Mouse (Mus musculus): ENCODE data around the gene Azi2. TPM values are rescaled to one million over a fixed set of nuclear protein-coding genes. Genes with fewer than 3 reads are reported as not detected.

The Azi2 gene
- polyA plus RNA-seq, 1 experiment from 2014 or later, result 71.0 TPM

GRCm38 (mm10) chr9:118059101-118059500 is 18.8 kb downstream of the Azi2 start:
- no peak for ATAC-seq (ENCODE audit: insufficient number of reproducible peaks, low FRiP score, low TSS enrichment, low read depth)
- no peak overlapping the region for H3K27ac ChIP-seq (replicated peaks; ENCODE audit: low read depth, low read length)
- H3K27me3 ChIP-seq (ENCODE audit: control insufficient read depth, insufficient read depth, low read length), result no peaks in the 10 kb centered on the region
- no peak for DNase-seq (ENCODE audit: low spot score)
- no peak overlapping the region for H3K9ac ChIP-seq (ENCODE audit: low read length)
- no peaks in the 10 kb centered on the region for H3K9me3 ChIP-seq (ENCODE audit: control insufficient read depth, low read length)
- WGBS, result 84% methylated on average over 3 of the region's 3 CpGs
- no peaks in the 10 kb centered on the region; the same call in none of the 2 replicates for H3K36me3 ChIP-seq (ENCODE audit: control insufficient read depth, insufficient read depth, low read length)
- no peak overlapping the region for H3K4me3 ChIP-seq (ENCODE audit: low read depth, low read length)
- no peaks in the 10 kb centered on the region for H3K4me1 ChIP-seq (ENCODE audit: control insufficient read depth, insufficient read depth, low read length)
- no peak overlapping the region for H3K4me2 ChIP-seq (ENCODE audit: low read depth, severe bottlenecking)

- H3K27me3 ChIP-seq (ENCODE audit: control insufficient read depth, insufficient read depth, low read length), result no peaks in the 10 kb centered on the region
- no peak overlapping the region for H3K4me2 ChIP-seq (ENCODE audit: low read depth, severe bottlenecking)
- WGBS, result 87% methylated on average over 6 of the region's 6 CpGs
- no peak for DNase-seq (ENCODE audit: low spot score)
- H3K9ac ChIP-seq (ENCODE audit: low read length), result no peak overlapping the region
- no peak overlapping the region for H3K27ac ChIP-seq (replicated peaks; ENCODE audit: low read depth, low read length)
- 0 out of 2 replicates have a peak, but pooled peaks cover 2% of the 10 kb centered on the region for H3K36me3 ChIP-seq (ENCODE audit: control insufficient read depth, insufficient read depth, low read length)
- no peak for ATAC-seq (ENCODE audit: insufficient number of reproducible peaks, low FRiP score, low TSS enrichment, low read depth)
- H3K4me1 ChIP-seq (ENCODE audit: control insufficient read depth, insufficient read depth, low read length), result no peaks in the 10 kb centered on the region
- H3K9me3 ChIP-seq (ENCODE audit: control insufficient read depth, low read length), result no peaks in the 10 kb centered on the region
- no peak overlapping the region for H3K4me3 ChIP-seq (ENCODE audit: low read depth, low read length)
Measured at GRCm38 (mm10) chr9:118070442-118070841, 30.1 kb downstream of the Azi2 start.

GRCm38 (mm10) chr9:118071337-118071736 is 31.0 kb downstream of the Azi2 start:
- Histone ChIP-seq H3K9ac (ENCODE audit: low read length) (no peak overlapping the region), H3K9me3 (ENCODE audit: control insufficient read depth, low read length) (no peaks in the 10 kb centered on the region), H3K4me1 (ENCODE audit: control insufficient read depth, insufficient read depth, low read length) (no peaks in the 10 kb centered on the region), H3K36me3 (ENCODE audit: control insufficient read depth, insufficient read depth, low read length) (0 out of 2 replicates have a peak, but pooled peaks cover 2% of the 10 kb centered on the region), H3K27ac (replicated peaks; ENCODE audit: low read depth, low read length) (no peak overlapping the region), H3K27me3 (ENCODE audit: control insufficient read depth, insufficient read depth, low read length) (no peaks in the 10 kb centered on the region), H3K4me3 (ENCODE audit: low read depth, low read length) (no peak overlapping the region), H3K4me2 (ENCODE audit: low read depth, severe bottlenecking) (no peak overlapping the region)
- 81% methylated on average over 3 of the region's 3 CpGs for WGBS
- DNase-seq (ENCODE audit: low spot score) (no peak), ATAC-seq (ENCODE audit: insufficient number of reproducible peaks, low FRiP score, low TSS enrichment, low read depth) (no peak)

GRCm38 (mm10) chr9:118072101-118072500 is 31.8 kb downstream of the Azi2 start:
- Histone ChIP-seq H3K27me3 (ENCODE audit: control insufficient read depth, insufficient read depth, low read length) (no peaks in the 10 kb centered on the region), H3K4me3 (ENCODE audit: low read depth, low read length) (no peak overlapping the region), H3K4me2 (ENCODE audit: low read depth, severe bottlenecking) (no peak overlapping the region), H3K4me1 (ENCODE audit: control insufficient read depth, insufficient read depth, low read length) (no peaks in the 10 kb centered on the region), H3K9ac (ENCODE audit: low read length) (no peak overlapping the region), H3K27ac (replicated peaks; ENCODE audit: low read depth, low read length) (no peak overlapping the region), H3K9me3 (ENCODE audit: control insufficient read depth, low read length) (no peaks in the 10 kb centered on the region), H3K36me3 (ENCODE audit: control insufficient read depth, insufficient read depth, low read length) (0 out of 2 replicates have a peak, but pooled peaks cover 2% of the 10 kb centered on the region)
- WGBS, result 69% methylated on average over 5 of the region's 5 CpGs
- DNase-seq (ENCODE audit: low spot score) (no peak), ATAC-seq (ENCODE audit: insufficient number of reproducible peaks, low FRiP score, low TSS enrichment, low read depth) (no peak)

GRCm38 (mm10) chr9:118073358-118073757 is 33.1 kb downstream of the Azi2 start:
- DNase-seq (ENCODE audit: low spot score), result no peak

GRCm38 (mm10) chr9:118082575-118083431 is 42.5 kb downstream of the Azi2 start:
- H3K4me1 ChIP-seq (ENCODE audit: control insufficient read depth, insufficient read depth, low read length), result peaks cover 5% of the 10 kb centered on the region
- H3K27me3 ChIP-seq (ENCODE audit: control insufficient read depth, insufficient read depth, low read length), result no peaks in the 10 kb centered on the region
- 0 out of 2 replicates have a peak, but pooled peaks have one; percentile 35 for ATAC-seq (ENCODE audit: insufficient number of reproducible peaks, low FRiP score, low TSS enrichment, low read depth)
- WGBS, result 26% methylated on average over 22 of the region's 22 CpGs
- peak overlapping the region; percentile 38; the same call in 1 of the 2 replicates for H3K9ac ChIP-seq (ENCODE audit: low read length)
- H3K36me3 ChIP-seq (ENCODE audit: control insufficient read depth, insufficient read depth, low read length), result no peaks in the 10 kb centered on the region
- H3K4me3 ChIP-seq (ENCODE audit: low read depth, low read length), result 0 out of 2 replicates have a peak overlapping the region, but pooled peaks have one; percentile 17
- H3K4me2 ChIP-seq (ENCODE audit: low read depth, severe bottlenecking), result peak overlapping the region; percentile 52
- peak; percentile 51 for DNase-seq (ENCODE audit: low spot score)
- no peak overlapping the region for H3K27ac ChIP-seq (replicated peaks; ENCODE audit: low read depth, low read length)
- H3K9me3 ChIP-seq (ENCODE audit: control insufficient read depth, low read length), result no peaks in the 10 kb centered on the region

More at GRCm38 (mm10) chr9:118073358-118073757, 33.1 kb downstream of the Azi2 start:
- no peaks in the 10 kb centered on the region for H3K4me1 ChIP-seq (ENCODE audit: control insufficient read depth, insufficient read depth, low read length)
- H3K4me2 ChIP-seq (ENCODE audit: low read depth, severe bottlenecking), result no peak overlapping the region
- no peak overlapping the region for H3K27ac ChIP-seq (replicated peaks; ENCODE audit: low read depth, low read length)
- 94% methylated on average over 3 of the region's 3 CpGs for WGBS
- no peaks in the 10 kb centered on the region for H3K9me3 ChIP-seq (ENCODE audit: control insufficient read depth, low read length)
- H3K27me3 ChIP-seq (ENCODE audit: control insufficient read depth, insufficient read depth, low read length), result no peaks in the 10 kb centered on the region
- no peak overlapping the region for H3K9ac ChIP-seq (ENCODE audit: low read length)
- no peak overlapping the region for H3K4me3 ChIP-seq (ENCODE audit: low read depth, low read length)
- 0 out of 2 replicates have a peak, but pooled peaks cover 1% of the 10 kb centered on the region for H3K36me3 ChIP-seq (ENCODE audit: control insufficient read depth, insufficient read depth, low read length)
- no peak for ATAC-seq (ENCODE audit: insufficient number of reproducible peaks, low FRiP score, low TSS enrichment, low read depth)

- Histone ChIP-seq H3K27ac (replicated peaks; ENCODE audit: low read depth, low read length) (no peak overlapping the region), H3K36me3 (ENCODE audit: control insufficient read depth, insufficient read depth, low read length) (no peaks in the 10 kb centered on the region), H3K4me2 (ENCODE audit: low read depth, severe bottlenecking) (no peak overlapping the region), H3K27me3 (ENCODE audit: control insufficient read depth, insufficient read depth, low read length) (no peaks in the 10 kb centered on the region), H3K9ac (ENCODE audit: low read length) (no peak overlapping the region), H3K4me1 (ENCODE audit: control insufficient read depth, insufficient read depth, low read length) (peaks cover 5% of the 10 kb centered on the region), H3K9me3 (ENCODE audit: control insufficient read depth, low read length) (no peaks in the 10 kb centered on the region), H3K4me3 (ENCODE audit: low read depth, low read length) (no peak overlapping the region)
- 92% methylated on average over 4 of the region's 4 CpGs for WGBS
- ATAC-seq (ENCODE audit: insufficient number of reproducible peaks, low FRiP score, low TSS enrichment, low read depth), result no peak
- DNase-seq (ENCODE audit: low spot score), result no peak
Measured at GRCm38 (mm10) chr9:118083834-118084233, 43.5 kb downstream of the Azi2 start.

- Histone ChIP-seq H3K4me2 (ENCODE audit: low read depth, severe bottlenecking) (no peak overlapping the region), H3K9me3 (ENCODE audit: control insufficient read depth, low read length) (no peaks in the 10 kb centered on the region), H3K27me3 (ENCODE audit: control insufficient read depth, insufficient read depth, low read length) (no peaks in the 10 kb centered on the region), H3K9ac (ENCODE audit: low read length) (no peak overlapping the region), H3K4me1 (ENCODE audit: control insufficient read depth, insufficient read depth, low read length) (no peaks in the 10 kb centered on the region), H3K4me3 (ENCODE audit: low read depth, low read length) (no peak overlapping the region), H3K27ac (replicated peaks; ENCODE audit: low read depth, low read length) (no peak overlapping the region), H3K36me3 (ENCODE audit: control insufficient read depth, insufficient read depth, low read length) (no peaks in the 10 kb centered on the region)
- 64% methylated on average over 4 of the region's 4 CpGs for WGBS
- no peak for DNase-seq (ENCODE audit: low spot score)
- ATAC-seq (ENCODE audit: insufficient number of reproducible peaks, low FRiP score, low TSS enrichment, low read depth), result no peak
Measured at GRCm38 (mm10) chr9:118099395-118099794, 59.1 kb downstream of the Azi2 start.

Measured in limb, embryonic 11.5 days (tissue).